Mouse (Mus musculus): ENCODE measurements around the gene Rps6kc1.

DNA sequence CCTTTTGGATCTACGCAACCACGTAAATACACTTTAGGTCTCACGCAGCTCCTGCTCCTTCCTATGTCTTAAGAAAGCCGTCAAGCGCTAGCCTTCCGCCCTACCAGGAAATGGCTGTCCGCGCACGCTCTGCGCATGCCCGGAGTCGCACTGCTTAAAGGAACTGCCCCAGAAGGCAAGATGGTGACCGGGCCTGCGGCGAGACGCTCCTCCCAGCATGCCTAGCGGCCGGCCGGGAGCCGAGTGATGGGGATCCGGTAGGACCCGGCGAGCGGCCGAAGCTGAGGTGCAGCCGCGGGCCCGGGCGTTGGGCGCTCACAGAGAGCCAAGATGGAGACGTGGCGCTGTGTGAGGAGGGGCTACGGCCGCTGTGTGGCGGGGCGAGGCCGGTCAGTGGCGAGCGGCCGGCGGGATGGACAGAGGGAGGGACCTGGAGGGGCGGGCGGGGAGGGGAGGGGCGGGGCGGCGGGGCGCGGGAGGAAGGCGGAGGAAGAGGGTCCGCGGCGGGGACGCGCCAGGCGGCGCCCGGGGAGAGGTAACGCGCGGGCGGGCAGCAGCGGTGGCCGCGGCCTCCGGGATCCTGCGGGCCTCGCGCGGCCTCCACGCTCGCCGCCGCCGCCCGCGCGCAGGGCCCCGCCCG lies 16.9 kb upstream of the Rps6kc1 start:
- TF ChIP-seq TAL1 (IDR thresholded peaks at IDR 0.05; ENCODE audit: low read length) (no peak), GATA1 (IDR thresholded peaks at IDR 0.05; ENCODE audit: low read length) (no peak)

Measured in erythroblast, embryonic 14.5 days (primary cell).